Mouse (Mus musculus) hematopoietic multipotent progenitor cell, adult 10-12 weeks (in vitro differentiated cells): ENCODE measurements around the gene Art5. TPM values are rescaled to one million over a fixed set of nuclear protein-coding genes. Genes with fewer than 3 reads are reported as not detected.

ENCODE experiments used
- polyA plus RNA-seq: library from polyadenylated mRNA; stranded (reverse); fragments of >175 nt; gene quantifications from 2 replicates; pipeline ENCODE4 v1.2.3, GENCODE M21; 2012; ENCODE audit warnings: low replicate concordance

The Art5 gene
- 0.30 and 0.34 TPM in 2 replicates for polyA plus RNA-seq

DNA sequence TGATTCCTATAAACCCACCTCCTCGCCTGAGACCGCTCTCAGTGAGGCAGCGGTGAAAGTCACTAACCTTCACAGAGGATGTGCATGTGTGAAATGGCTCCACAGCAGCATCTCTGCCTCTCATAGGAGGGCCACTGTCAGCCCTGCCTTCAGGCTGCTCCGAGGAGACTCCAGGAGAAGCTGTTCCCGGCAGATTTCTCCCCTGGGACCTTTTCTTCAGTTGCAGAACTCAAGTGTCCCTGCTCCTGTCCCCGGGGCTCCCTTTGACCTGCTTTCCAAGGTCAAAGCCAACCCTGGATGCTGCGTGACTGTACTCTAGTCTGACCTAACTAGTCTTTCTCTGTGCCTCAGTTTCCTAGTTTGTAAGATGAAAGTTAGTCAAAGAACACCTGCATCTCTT, at the start of gene Art5:
Gene Art5, minus strand, starts transcription at position 319 of the 400 bp plus-strand sequence.

DNA sequence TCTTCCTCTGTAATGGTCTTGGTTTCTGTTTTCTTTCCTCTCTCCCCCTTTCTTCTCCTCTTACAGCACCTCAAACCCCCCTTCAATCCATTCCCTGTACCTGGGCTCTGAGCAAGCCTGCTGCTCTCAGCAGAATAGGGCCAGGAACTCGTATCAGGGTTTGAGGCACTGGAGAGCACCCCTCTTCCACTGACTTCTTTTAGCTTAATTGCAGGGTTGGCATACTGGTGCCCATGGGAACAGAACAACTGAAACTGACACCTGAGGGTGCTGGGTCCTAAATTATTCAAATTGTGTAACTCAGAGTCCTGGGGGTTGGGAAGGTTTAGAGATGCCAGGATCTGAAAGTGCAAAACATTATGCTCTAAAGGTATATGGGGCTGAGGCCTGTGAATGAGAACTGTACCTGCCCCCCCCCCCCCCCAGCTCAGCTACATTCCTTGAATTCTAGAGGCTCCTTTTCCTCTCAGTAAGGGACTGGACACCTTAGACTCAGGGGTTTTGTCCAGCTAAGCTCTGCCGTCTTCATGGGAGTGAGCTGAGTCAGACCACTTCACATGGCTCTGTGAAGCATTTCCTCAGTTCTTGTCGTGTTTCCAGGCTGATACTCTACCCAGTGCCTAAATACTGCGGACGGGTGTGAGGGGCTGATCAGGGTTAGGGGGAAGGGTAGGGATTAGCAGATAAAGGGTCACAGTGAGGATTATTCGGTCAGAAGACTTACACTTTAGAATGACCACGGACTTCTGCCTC, 7.5 kb upstream of the Art5 start, which contains the start of gene Chrna10:
Gene Chrna10, minus strand, starts transcription at position 250 of the 753 bp plus-strand sequence.

DNA sequence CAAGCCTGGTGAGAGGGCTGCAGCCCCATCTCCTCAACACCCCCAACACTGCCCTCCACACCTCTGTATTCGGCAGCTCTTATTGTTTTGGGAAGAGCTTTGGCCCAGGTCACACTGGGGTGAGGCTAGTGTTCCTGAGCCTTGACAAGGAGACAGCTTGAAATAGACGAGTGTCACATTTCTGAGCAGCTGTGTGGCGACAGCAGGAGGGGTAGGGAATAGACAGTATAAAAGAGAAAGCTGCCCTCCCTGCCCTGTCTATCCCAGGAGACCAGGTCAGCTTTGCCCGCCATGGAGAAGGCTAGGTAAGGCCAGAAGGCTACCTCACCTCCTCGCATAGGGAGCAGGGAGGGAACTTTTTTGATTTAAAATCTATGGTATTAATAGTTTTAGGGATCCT, 7.8 kb downstream of the Art5 start, which contains the start of gene Art1:
Gene Art1, plus strand, starts transcription at position 257 of the 400 bp plus-strand sequence.

GRCm38 (mm10) chr7:102082816-102083215, 26.5 kb downstream of the Art5 start, which contains the start of gene Trpc2:
Gene Trpc2 (plus strand): TSS chr7:102083116.

DNA sequence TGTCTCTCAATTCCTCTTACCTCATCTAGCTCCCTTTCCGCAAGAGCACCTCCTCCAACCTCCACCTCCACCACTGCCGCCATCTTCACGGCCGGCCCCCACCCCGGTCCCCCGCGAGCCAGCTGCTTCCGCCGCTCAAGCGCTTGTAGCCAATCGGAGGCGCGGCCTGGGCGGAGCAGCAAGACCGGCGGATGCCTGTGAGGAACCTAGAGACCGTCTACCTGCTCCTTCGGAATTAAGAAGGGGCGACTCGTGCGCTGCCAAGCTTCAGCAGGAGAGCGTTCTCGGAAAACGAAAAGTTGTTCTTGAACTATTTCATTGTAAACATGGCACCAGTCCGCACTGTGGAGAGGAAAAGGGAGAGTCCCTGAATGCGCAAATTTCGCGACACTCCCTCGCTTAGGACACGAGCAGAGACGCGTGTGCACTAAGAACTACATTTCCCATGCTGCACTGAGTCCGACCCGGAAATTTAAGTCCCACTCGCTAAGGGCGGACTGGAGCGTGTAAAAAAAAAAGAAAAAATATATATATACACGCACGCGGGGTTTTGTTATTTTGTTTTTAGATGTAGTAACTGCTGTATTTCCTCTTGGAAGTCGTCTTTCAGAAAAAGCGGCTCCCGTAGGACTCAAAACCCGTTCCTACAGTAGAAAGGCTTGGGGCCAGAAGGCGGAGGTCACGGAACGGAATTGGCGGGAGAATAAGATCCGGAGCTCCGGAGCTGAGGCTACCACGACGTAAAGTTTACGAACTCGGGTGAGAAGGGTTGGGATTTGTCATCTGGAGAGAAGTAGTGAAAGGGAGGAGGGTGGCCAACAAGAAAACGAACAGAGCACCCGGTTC, 44.0 kb downstream of the Art5 start, which contains the start of the genes Rnf121, Xndc1 and Xntrpc:
Gene Rnf121, minus strand, starts transcription at position 424 of the 846 bp plus-strand sequence.
Gene Xndc1, plus strand, starts transcription at position 466 of the 846 bp plus-strand sequence.
Gene Xntrpc, plus strand, starts transcription at position 668 of the 846 bp plus-strand sequence.

Other genes starting within 250 kb of the Art5 start
- gene Anapc15, start 245.8 kb downstream of the Art5 start, polyA plus RNA-seq, result 16.4 and 21.1 TPM in 2 replicates
- 0.21 TPM in 1 of 2 replicates, not detected in the other for gene Folr1, start 238.7 kb downstream of the Art5 start, polyA plus RNA-seq
- gene Lamtor1, start 203.6 kb downstream of the Art5 start, polyA plus RNA-seq, result 138 and 155 TPM in 2 replicates
- 0.03 and 0.04 TPM in 2 replicates for gene Tomt, start 203.1 kb downstream of the Art5 start, polyA plus RNA-seq
- 0.40 and 0.62 TPM in 2 replicates for gene Lrrc51, start 175.6 kb downstream of the Art5 start, polyA plus RNA-seq
- gene Numa1, start 175.4 kb downstream of the Art5 start, polyA plus RNA-seq, result 167 and 193 TPM in 2 replicates
- 4.6 and 13.5 TPM in 2 replicates for gene Il18bp, start 90.8 kb downstream of the Art5 start, polyA plus RNA-seq
- 2.1 and 5.2 TPM in 2 replicates for gene Rnf121, start 44.0 kb downstream of the Art5 start, polyA plus RNA-seq
- gene Xndc1, start 44.0 kb downstream of the Art5 start, polyA plus RNA-seq, result 16.8 and 17.7 TPM in 2 replicates
- gene Xntrpc, start 43.8 kb downstream of the Art5 start, polyA plus RNA-seq, result 0.36 and 1.0 TPM in 2 replicates
- gene Trpc2, start 26.4 kb downstream of the Art5 start, polyA plus RNA-seq, result 1.4 and 2.6 TPM in 2 replicates
- not detected in 2 replicates for gene Art1, start 7.7 kb downstream of the Art5 start, polyA plus RNA-seq
- 0.10 TPM in 1 of 2 replicates, not detected in the other for gene Chrna10, start 7.3 kb upstream of the Art5 start, polyA plus RNA-seq
- gene Nup98, start 100.7 kb upstream of the Art5 start, polyA plus RNA-seq, result 3.2 and 6.2 TPM in 2 replicates
- gene Pgap2, start 100.7 kb upstream of the Art5 start, polyA plus RNA-seq, result 18.8 and 20.8 TPM in 2 replicates
- 184 and 319 TPM in 2 replicates for gene Rhog, start 146.6 kb upstream of the Art5 start, polyA plus RNA-seq
- gene Stim1, start 158.3 kb upstream of the Art5 start, polyA plus RNA-seq, result 56.1 and 72.6 TPM in 2 replicates